Mouse (Mus musculus) stomach, embryonic 16.5 days (tissue): ENCODE measurements around the gene Defb19. TPM values are rescaled to one million over a fixed set of nuclear protein-coding genes. Genes with fewer than 3 reads are reported as not detected.
A peak's percentile ranks its signal among the peaks of the same experiment; 100 is the strongest.

ENCODE experiments used
- ATAC-seq: fragments of 200-750 bp; cut with Nextera tagmentation; 2 replicates; pipeline ENCODE4 v1.8.0; 2017; ENCODE audit warnings: moderate number of reproducible peaks, moderate TSS enrichment; ENCODE audit not compliant: insufficient read depth, low FRiP score
- H3K27ac ChIP-seq: fragments of 300-500 bp; sonication (generic); 2 replicates; pipeline ENCODE4 v1.5.1; 2014; ENCODE audit warnings: low read length
- H3K27me3 ChIP-seq: fragments of 300-500 bp; sonication (generic); 2 replicates; pipeline ENCODE4 v1.6.1; 2014; ENCODE audit warnings: low read length, control low read depth, mixed read lengths; ENCODE audit not compliant: control insufficient read depth, insufficient read depth
- H3K36me3 ChIP-seq: fragments of 300-500 bp; sonication (generic); 2 replicates; pipeline ENCODE4 v1.6.1; 2014; ENCODE audit warnings: low read length; ENCODE audit not compliant: control insufficient read depth, insufficient read depth
- H3K4me1 ChIP-seq: fragments of 300-500 bp; sonication (generic); 2 replicates; pipeline ENCODE4 v1.6.1; 2014; ENCODE audit warnings: low read length, control low read depth, mixed read lengths; ENCODE audit not compliant: control insufficient read depth, insufficient read depth
- H3K4me2 ChIP-seq: fragments of 300-500 bp; sonication (generic); 2 replicates; pipeline ENCODE4 v1.6.1; 2014; ENCODE audit warnings: low read depth, low read length, mixed read lengths
- H3K4me3 ChIP-seq: fragments of 300-500 bp; sonication (generic); replicated peaks from 2 replicates; pipeline ENCODE4 v1.5.1; 2014; ENCODE audit warnings: mild to moderate bottlenecking, low read length
- H3K9ac ChIP-seq: fragments of 300-500 bp; sonication (generic); 2 replicates; pipeline ENCODE4 v1.6.1; 2014; ENCODE audit warnings: low read length
- H3K9me3 ChIP-seq: fragments of 300-500 bp; sonication (generic); replicated peaks from 2 replicates; pipeline ENCODE4 v1.6.1; 2016; ENCODE audit warnings: low read length, control low read depth; ENCODE audit not compliant: control insufficient read depth
- WGBS: fragments of 180-500 bp; shearing (Covaris S2); extraction: QIAGEN DNeasy Blood & Tissue Kit; methylation state at CpG from one replicate; pipeline ENCODE4 v1.1.7; 2014; 5-methylcytosine and 5-hydroxymethylcytosine counted together
- polyA plus RNA-seq: library from polyadenylated mRNA; unstranded; fragments of >200 nt; fragmentation: Nextera tagmentation; extraction: Ambion mirVana; gene quantifications from 2 replicates; pipeline ENCODE4 v1.2.1, GENCODE M21; 2015

Gene Defb19
- polyA plus RNA-seq, 1 experiment from 2014 or later: not detected

- H3K4me3 ChIP-seq: no peak overlapping the region
- no peaks in the 10 kb centered on the region for H3K36me3 ChIP-seq
- H3K4me2 ChIP-seq: no peak overlapping the region
- ATAC-seq: no peak
- no peaks in the 10 kb centered on the region for H3K9me3 ChIP-seq
- WGBS: 75% methylated on average over 4 of the region's 4 CpGs
- no peaks in the 10 kb centered on the region for H3K27me3 ChIP-seq
- H3K4me1 ChIP-seq: no peaks in the 10 kb centered on the region
- H3K9ac ChIP-seq: no peak overlapping the region
- H3K27ac ChIP-seq: no peak overlapping the region
Observed at GRCm38 (mm10) chr2:152569881-152570280, 10.2 kb downstream of the Defb19 start.

DNA sequence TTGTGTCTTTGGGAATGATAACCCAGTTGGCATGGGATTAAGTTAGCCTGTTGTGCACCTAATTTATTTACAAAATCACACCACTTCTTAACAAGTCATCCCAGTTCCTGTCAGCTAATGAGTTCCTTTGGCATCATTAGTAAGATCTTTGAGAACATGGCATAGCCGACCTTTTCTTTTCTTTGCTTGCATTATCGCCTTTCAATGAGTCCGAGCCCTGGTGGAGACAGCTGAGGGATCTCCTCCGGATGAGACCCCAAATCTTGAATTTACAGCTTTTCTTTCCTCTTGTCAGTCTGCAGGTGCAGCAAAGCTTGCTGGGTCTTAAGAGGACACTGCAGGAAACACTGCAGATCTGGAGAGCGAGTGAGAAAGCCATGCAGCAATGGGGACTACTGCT, 11.1 kb downstream of the Defb19 start, which contains the start of gene Gm17416:
Gene Gm17416, plus strand, starts transcription at position 301 of the 400 bp plus-strand sequence.
- Histone ChIP-seq H3K4me2 (no peak within 1 kb of the TSS), H3K9ac (no peak within 1 kb of the TSS), H3K36me3 (no peaks in the 10 kb centered on the region), H3K4me3 (no peak within 1 kb of the TSS), H3K9me3 (no peaks in the 10 kb centered on the region), H3K27me3 (no peaks in the 10 kb centered on the region), H3K27ac (no peak within 1 kb of the TSS), H3K4me1 (no peaks in the 10 kb centered on the region)
- no peak for ATAC-seq
- WGBS: 88% methylated on average over 5 of the region's 5 CpGs

- Histone ChIP-seq H3K4me1 (no peaks in the 10 kb centered on the region), H3K9me3 (no peaks in the 10 kb centered on the region), H3K36me3 (no peaks in the 10 kb centered on the region), H3K27ac (no peak overlapping the region), H3K9ac (no peak overlapping the region), H3K4me3 (no peak overlapping the region), H3K4me2 (no peak overlapping the region), H3K27me3 (no peaks in the 10 kb centered on the region)
- ATAC-seq: no peak
- 86% methylated on average over 7 of the region's 7 CpGs for WGBS
Observed at GRCm38 (mm10) chr2:152556655-152557054, 23.5 kb downstream of the Defb19 start.

DNA sequence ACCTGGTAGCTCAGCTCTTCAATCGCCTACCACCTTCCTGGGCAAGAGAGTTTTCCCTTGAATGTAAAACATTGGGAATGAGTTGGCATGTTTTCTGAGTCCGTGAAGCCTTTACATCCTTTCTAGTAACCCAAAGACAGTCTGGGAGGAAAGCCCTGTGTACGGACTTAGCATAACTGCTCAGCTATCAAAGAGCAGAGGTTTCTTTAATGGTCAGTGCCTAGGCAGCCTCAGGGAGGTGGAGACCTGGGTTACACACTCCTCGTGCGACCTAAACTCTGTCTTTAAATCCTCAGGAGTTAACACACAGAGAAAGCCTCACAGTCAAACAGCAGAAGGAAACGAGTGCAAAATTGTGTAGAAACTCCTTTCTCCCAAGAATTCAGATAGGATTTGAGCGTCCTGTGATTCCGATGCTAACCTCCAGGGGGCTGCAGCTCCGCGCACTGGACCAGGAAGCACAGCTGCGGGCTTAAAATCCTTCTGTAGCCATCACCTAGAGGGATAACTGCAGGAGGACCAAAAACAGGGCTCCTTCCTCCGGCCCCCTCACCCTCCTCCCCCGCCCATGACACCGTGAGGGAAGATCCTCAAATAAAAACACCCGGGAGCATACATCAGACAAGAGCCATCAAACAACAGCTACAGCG, 26.2 kb downstream of the Defb19 start:
- no peaks in the 10 kb centered on the region for H3K9me3 ChIP-seq
- no peaks in the 10 kb centered on the region for H3K36me3 ChIP-seq
- peak overlapping the region; percentile 33 for H3K4me2 ChIP-seq
- H3K27ac ChIP-seq: no peak overlapping the region
- H3K4me1 ChIP-seq: no peaks in the 10 kb centered on the region
- H3K27me3 ChIP-seq: no peaks in the 10 kb centered on the region
- H3K4me3 ChIP-seq: peak overlapping the region; percentile 2; the same call in 1 of the 2 replicates
- peak overlapping the region; percentile 8; the same call in 1 of the 2 replicates for H3K9ac ChIP-seq
- WGBS: 10% methylated on average over 16 of the region's 16 CpGs
- ATAC-seq: no peak

DNA sequence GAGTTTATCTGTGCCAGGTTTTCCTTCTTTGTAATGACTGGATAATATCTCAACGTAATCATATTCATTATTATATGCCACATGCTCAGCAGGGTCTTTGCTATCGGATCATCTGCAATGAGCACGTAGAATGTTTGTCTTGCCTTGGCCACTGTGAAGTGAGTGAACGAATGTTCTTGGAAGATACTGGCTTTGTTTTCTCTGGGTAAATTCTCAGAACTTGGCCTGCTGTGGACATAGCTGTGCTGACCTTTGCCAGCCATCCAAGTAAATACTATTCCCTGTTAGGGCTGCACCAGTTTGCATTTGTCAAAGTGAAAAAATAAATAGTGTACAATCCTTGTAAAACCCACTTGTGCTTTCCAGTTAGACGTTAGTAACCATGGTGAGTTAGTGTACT, 32.0 kb downstream of the Defb19 start:
- no peak for ATAC-seq
- no peaks in the 10 kb centered on the region for H3K9me3 ChIP-seq
- 47% methylated on average over 5 of the region's 5 CpGs for WGBS

GRCm38 (mm10) chr2:152544691-152545090, 35.4 kb downstream of the Defb19 start:
- H3K9me3 ChIP-seq: no peaks in the 10 kb centered on the region
- H3K4me1 ChIP-seq: no peaks in the 10 kb centered on the region
- no peaks in the 10 kb centered on the region for H3K27me3 ChIP-seq
- H3K36me3 ChIP-seq: no peaks in the 10 kb centered on the region
- peak; percentile 70; the same call in 1 of the 2 replicates for ATAC-seq
- 14% methylated on average over 4 of the region's 4 CpGs for WGBS
- no peak overlapping the region for H3K27ac ChIP-seq
- H3K4me3 ChIP-seq: no peak overlapping the region
- H3K4me2 ChIP-seq: no peak overlapping the region
- H3K9ac ChIP-seq: no peak overlapping the region

More for the DNA sequence above, 32.0 kb downstream of the Defb19 start:
- Histone ChIP-seq H3K27me3 (no peaks in the 10 kb centered on the region), H3K9ac (no peak overlapping the region), H3K36me3 (no peaks in the 10 kb centered on the region), H3K4me3 (no peak overlapping the region), H3K27ac (no peak overlapping the region), H3K4me1 (no peaks in the 10 kb centered on the region), H3K4me2 (no peak overlapping the region)

DNA sequence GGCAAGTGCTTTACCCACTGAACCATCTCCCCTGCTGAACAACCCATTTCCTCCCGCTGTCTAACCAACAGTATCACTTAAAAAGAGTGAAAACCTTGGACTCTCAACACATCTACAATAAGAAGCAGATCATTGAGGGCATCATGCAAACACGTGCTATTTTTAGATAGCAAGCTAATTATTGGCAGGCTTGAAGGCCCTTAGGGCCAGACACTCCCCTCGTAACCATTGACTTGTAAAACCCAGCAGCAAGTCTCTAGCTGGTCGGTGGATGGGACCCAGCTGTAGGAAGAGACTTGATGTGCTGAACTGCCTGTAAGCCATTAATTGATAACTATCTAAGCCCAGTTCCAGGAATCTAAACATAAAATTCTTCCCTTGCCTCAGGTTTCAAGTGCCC, 36.6 kb downstream of the Defb19 start:
- Histone ChIP-seq H3K4me3 (no peak overlapping the region), H3K27me3 (no peaks in the 10 kb centered on the region), H3K4me1 (no peaks in the 10 kb centered on the region), H3K36me3 (no peaks in the 10 kb centered on the region), H3K4me2 (no peak overlapping the region), H3K27ac (no peak overlapping the region), H3K9me3 (no peaks in the 10 kb centered on the region), H3K9ac (no peak overlapping the region)
- WGBS: 63% methylated on average over 4 of the region's 4 CpGs
- ATAC-seq: no peak

DNA sequence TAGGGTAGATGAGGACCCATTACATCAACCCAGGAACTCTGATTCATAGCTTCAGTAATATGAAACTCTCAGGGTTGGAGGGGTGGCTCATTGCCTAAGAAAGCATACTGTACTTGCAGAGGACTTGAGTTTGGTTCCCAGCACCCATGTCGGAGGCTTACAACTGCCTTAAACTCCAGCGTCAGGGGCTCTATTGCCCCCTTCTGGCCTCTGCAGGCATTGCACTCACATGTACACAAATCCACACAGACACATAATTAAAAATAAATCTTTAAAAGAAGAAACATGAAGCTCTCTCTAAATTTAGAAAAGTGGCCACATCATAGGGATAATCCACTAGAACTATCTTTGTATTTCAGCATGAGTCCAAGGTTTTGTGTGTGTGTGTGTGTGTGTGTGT, 37.2 kb downstream of the Defb19 start:
- Histone ChIP-seq H3K27ac (no peak overlapping the region), H3K9ac (no peak overlapping the region)
- WGBS: 68% methylated on average over 2 of the region's 2 CpGs

DNA sequence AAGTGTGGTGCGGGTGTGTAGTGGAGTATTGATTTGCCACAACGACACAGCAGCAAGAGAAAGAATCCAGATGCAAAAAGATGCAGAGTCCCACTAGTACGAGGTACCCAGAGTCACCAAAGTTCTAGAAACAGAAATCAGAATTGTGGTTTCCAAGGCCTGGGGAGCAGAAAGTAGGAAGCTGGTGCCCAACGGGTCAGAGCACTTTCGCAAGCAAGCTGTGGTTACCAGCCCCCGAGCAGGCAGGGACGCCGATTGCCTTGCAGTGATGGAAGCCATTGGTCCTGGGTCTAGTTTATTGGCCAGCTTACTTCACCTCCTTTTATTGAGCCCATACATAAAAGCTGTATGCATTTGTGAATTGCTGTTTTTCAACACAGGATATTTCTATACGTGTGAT, 38.1 kb downstream of the Defb19 start:
- no peaks in the 10 kb centered on the region for H3K27me3 ChIP-seq
- H3K9ac ChIP-seq: no peak overlapping the region
- H3K9me3 ChIP-seq: no peaks in the 10 kb centered on the region
- H3K4me1 ChIP-seq: no peaks in the 10 kb centered on the region
- ATAC-seq: no peak
- H3K27ac ChIP-seq: no peak overlapping the region
- no peak overlapping the region for H3K4me3 ChIP-seq
- H3K36me3 ChIP-seq: no peaks in the 10 kb centered on the region
- H3K4me2 ChIP-seq: no peak overlapping the region
- WGBS: 81% methylated on average over 9 of the region's 9 CpGs

More for the DNA sequence above, 37.2 kb downstream of the Defb19 start:
- no peaks in the 10 kb centered on the region for H3K36me3 ChIP-seq
- no peaks in the 10 kb centered on the region for H3K27me3 ChIP-seq
- no peaks in the 10 kb centered on the region for H3K9me3 ChIP-seq
- H3K4me1 ChIP-seq: no peaks in the 10 kb centered on the region
- H3K4me3 ChIP-seq: no peak overlapping the region
- no peak overlapping the region for H3K4me2 ChIP-seq
- ATAC-seq: no peak
